ENCODE assay signal across 8 mouse cellular contexts in the genomic region with DNA sequence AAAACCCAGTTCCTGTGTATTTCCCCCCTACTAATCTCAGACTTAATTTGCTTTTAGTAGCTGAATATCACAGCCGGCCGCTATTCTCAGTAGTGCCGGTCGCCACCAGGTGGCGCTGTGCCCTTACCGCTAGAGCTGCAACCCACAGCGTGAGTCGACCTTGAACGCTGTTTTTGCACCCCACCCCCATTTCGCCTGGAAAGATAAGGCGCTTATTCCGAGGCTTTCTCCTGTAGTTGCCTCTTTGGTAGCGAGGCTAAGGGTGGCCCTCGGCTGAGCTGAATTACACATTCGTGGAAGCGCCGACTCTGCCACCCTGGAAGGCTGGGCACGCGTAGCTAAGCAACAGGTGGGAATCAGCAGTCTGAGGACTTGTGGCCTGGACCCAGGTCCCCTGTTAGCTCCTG. TPM values are rescaled to one million over a fixed set of nuclear protein-coding genes. Genes with fewer than 3 reads are reported as not detected.
A peak's percentile ranks its signal among the peaks of the same experiment; 100 is the strongest.
DNase-seq lines count a peak whose midpoint lies in the region; ATAC-seq and TF ChIP-seq lines count a peak whose summit lies in the region.

No protein-coding gene starts in this region.

- 16% methylated on average over 19 of the region's 19 CpGs for WGBS in forebrain, postnatal 0 days
- WGBS in hindbrain, embryonic 13.5 days = 18% methylated on average over 19 of the region's 19 CpGs

- H3K36me3 ChIP-seq in forebrain, postnatal 0 days (ENCODE audit: insufficient read depth) = no peaks in the 10 kb centered on the region
- H3K36me3 ChIP-seq in hindbrain, embryonic 13.5 days = no peaks in the 10 kb centered on the region

- DNase-seq in Patski (ENCODE audit: low read depth, low spot score) = peak; percentile 13
- peak; percentile 75 for DNase-seq in cerebellum, adult 8-10 months
- peak; percentile 92 for DNase-seq in forebrain, postnatal 0 days
- peak; percentile 75 to 84 for DNase-seq in left cerebral cortex, postnatal 14 days (ENCODE audit: low spot score in 2 of 2)
- DNase-seq in right cerebral cortex, postnatal 14 days = peak; percentile 86
- DNase-seq in yolk sac, embryonic 10.5 days (ENCODE audit: low spot score) = peak; percentile 69

- POLR2A ChIA-PET in Patski (lab: Charles Lee) = interaction anchor here (1.1 to 1.6 kb wide), 3 partner anchors 9 to 204 kb away, joined by 4 to 8 read pairs (median 4); a partner anchor contains a TSS

- ATAC-seq in Patski = peak; percentile 82
- ATAC-seq in forebrain, postnatal 0 days = peak; percentile 96
- peak; percentile 81 for ATAC-seq in hindbrain, embryonic 13.5 days (ENCODE audit: low FRiP score)
- ATAC-seq in megakaryocyte-erythroid progenitor cell, adult 5-6 weeks (replicated peaks; ENCODE audit: low FRiP score, low TSS enrichment, poor library complexity, severe bottlenecking) = peak; percentile 98

- in situ Hi-C loops in Patski (cut with MboI; ENCODE audit: low pct_unique_long_range_greater_than_20kb) = no loop called here

- H3K4me3 ChIP-seq in forebrain, postnatal 0 days (ENCODE audit: low read depth, low read length) = peak overlapping the region; percentile 29
- peak overlapping the region; percentile 30; the same call in 1 of the 2 replicates for H3K4me3 ChIP-seq in hindbrain, embryonic 13.5 days

- H3K9ac ChIP-seq in forebrain, postnatal 0 days = 0 out of 2 replicates have a peak overlapping the region, but pooled peaks have one; percentile 32
- no peak overlapping the region for H3K9ac ChIP-seq in hindbrain, embryonic 13.5 days

- H3K27ac ChIP-seq in forebrain, postnatal 0 days (ENCODE audit: low read depth, low read length) = no peak overlapping the region
- no peak overlapping the region for H3K27ac ChIP-seq in hindbrain, embryonic 13.5 days

- H3K4me2 ChIP-seq in forebrain, postnatal 0 days (ENCODE audit: low read depth) = peak overlapping the region; percentile 48
- peak overlapping the region; percentile 58 for H3K4me2 ChIP-seq in hindbrain, embryonic 13.5 days

- H3K4me1 ChIP-seq in forebrain, postnatal 0 days (ENCODE audit: insufficient read depth) = no peaks in the 10 kb centered on the region
- H3K4me1 ChIP-seq in hindbrain, embryonic 13.5 days (replicated peaks) = peaks cover 2% of the 10 kb centered on the region; the same call in 1 of the 2 replicates

- CTCF ChIA-PET in Patski (lab: Charles Lee) = interaction anchor here (0.6 to 3.8 kb wide), 14 partner anchors 8 to 144 kb away, joined by 3 to 41 read pairs (median 5); a partner anchor contains a TSS

- H3K27me3 ChIP-seq in Patski = no peaks in the 10 kb centered on the region
- no peaks in the 10 kb centered on the region for H3K27me3 ChIP-seq in forebrain, postnatal 0 days (ENCODE audit: insufficient read depth, low read length)
- H3K27me3 ChIP-seq in hindbrain, embryonic 13.5 days = 0 out of 2 replicates have a peak, but pooled peaks cover 2% of the 10 kb centered on the region

- intact Hi-C loops in left cerebral cortex, postnatal 14 days (cut with DNase I) = loop anchor here (5.0 kb wide), 1 partner anchor 36 kb away; no protein-coding TSS in a partner anchor

- no peak for TF ChIP-seq CTCF in Patski (IDR thresholded peaks at IDR 0.05)
- TF ChIP-seq CTCF in forebrain, postnatal 0 days (IDR thresholded peaks at IDR 0.05; ENCODE audit: low read depth) = peak; percentile 97

- no peaks in the 10 kb centered on the region for H3K9me3 ChIP-seq in forebrain, postnatal 0 days (ENCODE audit: low read length)
- H3K9me3 ChIP-seq in hindbrain, embryonic 13.5 days = no peaks in the 10 kb centered on the region

RNA-seq across cellular contexts. Expression of a gene that starts 8.9 kb away (rescaled TPM):
- 131 TPM for polyA plus RNA-seq in Patski (2021)
- 85.6 and 112 TPM in 2 replicates for total RNA-seq in forebrain, postnatal 0 days (2014; rRNA removed)
- polyA plus RNA-seq in forebrain, postnatal 0 days (2015; fragmentation: Nextera tagmentation; extraction: Ambion mirVana) = 57.3 and 72.9 TPM in 2 replicates
- polyA plus RNA-seq in hindbrain, embryonic 13.5 days (2015; fragmentation: Nextera tagmentation; extraction: Ambion mirVana) = 106 and 107 TPM in 2 replicates
- total RNA-seq in left cerebral cortex, postnatal 14 days (2021) = 100 to 1,000 TPM; 117 to 120 TPM
- total RNA-seq in megakaryocyte-erythroid progenitor cell, adult 5-6 weeks (2014; fragmentation: Nextera tagmentation) = 40.4 and 44.0 TPM in 2 replicates
- total RNA-seq in megakaryocyte-erythroid progenitor cell, adult 5-6 weeks (2017) = 26.4 and 51.9 TPM in 2 replicates

RNA-seq across cellular contexts. Expression of a gene that starts 22.9 kb away (rescaled TPM):
- polyA plus RNA-seq in Patski (2021) = 0.26 TPM
- total RNA-seq in forebrain, postnatal 0 days (2014; rRNA removed) = not detected in 2 replicates
- polyA plus RNA-seq in forebrain, postnatal 0 days (2015; fragmentation: Nextera tagmentation; extraction: Ambion mirVana) = not detected in 2 replicates
- not detected in 2 replicates for polyA plus RNA-seq in hindbrain, embryonic 13.5 days (2015; fragmentation: Nextera tagmentation; extraction: Ambion mirVana)
- under 1 TPM in 1 of 2 experiments, not detected in 1; 0.33 TPM for total RNA-seq in left cerebral cortex, postnatal 14 days (2021)
- total RNA-seq in megakaryocyte-erythroid progenitor cell, adult 5-6 weeks (2014; fragmentation: Nextera tagmentation) = not detected in 2 replicates
- total RNA-seq in megakaryocyte-erythroid progenitor cell, adult 5-6 weeks (2017) = not detected in 2 replicates

RNA-seq across cellular contexts. Expression of a gene that starts 24.6 kb away (rescaled TPM):
- 0.13 TPM for polyA plus RNA-seq in Patski (2021)
- total RNA-seq in forebrain, postnatal 0 days (2014; rRNA removed) = 0.15 TPM in 1 of 2 replicates, not detected in the other
- polyA plus RNA-seq in forebrain, postnatal 0 days (2015; fragmentation: Nextera tagmentation; extraction: Ambion mirVana) = 0.14 and 0.29 TPM in 2 replicates
- 0.10 TPM in 1 of 2 replicates, not detected in the other for polyA plus RNA-seq in hindbrain, embryonic 13.5 days (2015; fragmentation: Nextera tagmentation; extraction: Ambion mirVana)
- total RNA-seq in left cerebral cortex, postnatal 14 days (2021) = under 1 TPM in 1 of 2 experiments, not detected in 1; 0.27 TPM
- not detected in 2 replicates for total RNA-seq in megakaryocyte-erythroid progenitor cell, adult 5-6 weeks (2014; fragmentation: Nextera tagmentation)
- total RNA-seq in megakaryocyte-erythroid progenitor cell, adult 5-6 weeks (2017) = not detected in 2 replicates

RNA-seq across cellular contexts. Expression of a gene that starts 40.5 kb away (rescaled TPM):
- polyA plus RNA-seq in Patski (2021) = 38.5 TPM
- 46.5 and 50.4 TPM in 2 replicates for total RNA-seq in forebrain, postnatal 0 days (2014; rRNA removed)
- polyA plus RNA-seq in forebrain, postnatal 0 days (2015; fragmentation: Nextera tagmentation; extraction: Ambion mirVana) = 54.5 and 56.8 TPM in 2 replicates
- 38.1 and 40.5 TPM in 2 replicates for polyA plus RNA-seq in hindbrain, embryonic 13.5 days (2015; fragmentation: Nextera tagmentation; extraction: Ambion mirVana)
- total RNA-seq in left cerebral cortex, postnatal 14 days (2021) = 10 to 100 TPM; 33.0 to 37.4 TPM
- total RNA-seq in megakaryocyte-erythroid progenitor cell, adult 5-6 weeks (2014; fragmentation: Nextera tagmentation) = 6.0 and 18.0 TPM in 2 replicates
- total RNA-seq in megakaryocyte-erythroid progenitor cell, adult 5-6 weeks (2017) = 5.2 and 10.6 TPM in 2 replicates

RNA-seq across cellular contexts. Expression of a gene that starts 48.4 kb away (rescaled TPM):
- 0.21 TPM for polyA plus RNA-seq in Patski (2021)
- total RNA-seq in forebrain, postnatal 0 days (2014; rRNA removed) = 5.5 and 8.7 TPM in 2 replicates
- polyA plus RNA-seq in forebrain, postnatal 0 days (2015; fragmentation: Nextera tagmentation; extraction: Ambion mirVana) = 2.4 and 4.5 TPM in 2 replicates
- 3.0 and 3.9 TPM in 2 replicates for polyA plus RNA-seq in hindbrain, embryonic 13.5 days (2015; fragmentation: Nextera tagmentation; extraction: Ambion mirVana)
- total RNA-seq in left cerebral cortex, postnatal 14 days (2021) = 10 to 100 TPM; 32.1 to 33.3 TPM
- total RNA-seq in megakaryocyte-erythroid progenitor cell, adult 5-6 weeks (2014; fragmentation: Nextera tagmentation) = 0.15 TPM in 1 of 2 replicates, not detected in the other
- 0.23 TPM in 1 of 2 replicates, not detected in the other for total RNA-seq in megakaryocyte-erythroid progenitor cell, adult 5-6 weeks (2017)

Comparison
In these comparisons a context has a peak if more than half of its experiments do, and no peak if none do; other contexts are left out.
1. DNase-seq: peak in every context shown above with its lines; median percentile 92 in forebrain, postnatal 0 days; 86 in right cerebral cortex, postnatal 14 days; 80 in left cerebral cortex, postnatal 14 days; 75 in cerebellum, adult 8-10 months; 69 in yolk sac, embryonic 10.5 days; 13 in Patski.